ENCODE assay signal across 14 mouse cellular contexts in genomic region chr17:33889941-33890532, GRCm38 (mm10). TPM values are rescaled to one million over a fixed set of nuclear protein-coding genes. Genes with fewer than 3 reads are reported as not detected.
DNase-seq lines count a peak whose midpoint lies in the region; ATAC-seq and TF ChIP-seq lines count a peak whose summit lies in the region.
"Not testable (repeated sequence)": the region's sequence is repeated elsewhere in the genome, so short reads cannot be mapped to it uniquely, and the experiment has no call there.
"Had no signal": no experiment of that assay in that cellular context is flagged by ENCODE, and none has a peak within 500 bp of the region (broad histone marks: within the 10 kb centered on the region; RNA-seq: fewer than 3 reads in every experiment).

No protein-coding gene starts in this region.

- H3K27ac ChIP-seq in forebrain, embryonic 12.5 days, result peak overlapping the region; percentile 76
- peak overlapping the region; percentile 48 for H3K27ac ChIP-seq in heart, embryonic 16.5 days (ENCODE audit: low read length)
- not testable (repeated sequence) for H3K27ac ChIP-seq in intestine, postnatal 0 days (ENCODE audit: low read depth, low read length); liver, adult 2 months (replicated peaks; ENCODE audit: insufficient read depth, low read depth, low read length); neural tube, embryonic 15.5 days (replicated peaks)

- under 1% methylated on average over 41 of the region's 44 CpGs for WGBS in forebrain, embryonic 12.5 days
- WGBS in heart, embryonic 16.5 days, result under 1% methylated on average over 42 of the region's 44 CpGs
- WGBS in intestine, postnatal 0 days, result under 1% methylated on average over 44 of the region's 44 CpGs
- WGBS in liver, adult 2 months, result 2% methylated on average over 44 of the region's 44 CpGs
- under 1% methylated on average over 35 of the region's 44 CpGs for WGBS in neural tube, embryonic 15.5 days

- not testable (repeated sequence) for TF ChIP-seq POLR2A in liver, adult 2 months (IDR thresholded peaks at IDR 0.05; ENCODE audit: extremely low read depth, insufficient read depth, low read length)

- peak overlapping the region; percentile 69 for H3K4me2 ChIP-seq in forebrain, embryonic 12.5 days
- peak overlapping the region; percentile 68 for H3K4me2 ChIP-seq in heart, embryonic 16.5 days (ENCODE audit: low read depth, low read length)
- peak overlapping the region; percentile 80 for H3K4me2 ChIP-seq in intestine, postnatal 0 days (replicated peaks; ENCODE audit: low read depth)
- peak overlapping the region; percentile 86 for H3K4me2 ChIP-seq in neural tube, embryonic 15.5 days

- H3K4me3 ChIP-seq in forebrain, embryonic 12.5 days (replicated peaks), result peak overlapping the region; percentile 72
- H3K4me3 ChIP-seq in heart, embryonic 16.5 days (ENCODE audit: low read length), result peak overlapping the region; percentile 70
- peak overlapping the region; percentile 66 for H3K4me3 ChIP-seq in intestine, postnatal 0 days (ENCODE audit: low read depth, low read length)
- peak overlapping the region; percentile 82 for H3K4me3 ChIP-seq in liver, adult 2 months (ENCODE audit: insufficient read depth, low read depth, low read length)
- H3K4me3 ChIP-seq in megakaryocyte, embryonic 14.5 days (replicated peaks), result peak overlapping the region; percentile 96
- H3K4me3 ChIP-seq in neural tube, embryonic 15.5 days (replicated peaks), result peak overlapping the region; percentile 57

- not testable (repeated sequence) for ATAC-seq in forebrain, embryonic 12.5 days (ENCODE audit: low FRiP score); intestine, postnatal 0 days; neural tube, embryonic 15.5 days (ENCODE audit: low FRiP score)
- ATAC-seq in heart, embryonic 16.5 days (replicated peaks; ENCODE audit: extremely low read depth, insufficient read depth, low FRiP score), result peak; percentile 7

- not testable (repeated sequence) for H3K79me2 ChIP-seq in liver, adult 2 months (ENCODE audit: control insufficient read depth, insufficient read depth, low read length)

- H3K9me3 ChIP-seq in forebrain, embryonic 12.5 days; heart, embryonic 16.5 days (replicated peaks; ENCODE audit: control insufficient read depth, low read length); intestine, postnatal 0 days (ENCODE audit: control insufficient read depth); megakaryocyte, embryonic 14.5 days; neural tube, embryonic 15.5 days (replicated peaks): not testable (repeated sequence)

- peak overlapping the region; percentile 69 for H3K9ac ChIP-seq in forebrain, embryonic 12.5 days
- peak overlapping the region; percentile 75 for H3K9ac ChIP-seq in heart, embryonic 16.5 days (ENCODE audit: low read length)
- peak overlapping the region; percentile 40; the same call in 1 of the 2 replicates for H3K9ac ChIP-seq in intestine, postnatal 0 days (ENCODE audit: low read depth, low read length)
- peak overlapping the region; percentile 71 for H3K9ac ChIP-seq in liver, adult 2 months (ENCODE audit: low read depth, low read length)
- H3K9ac ChIP-seq in neural tube, embryonic 15.5 days (replicated peaks), result peak overlapping the region; percentile 40

- peaks cover 17% of the 10 kb centered on the region for H3K36me3 ChIP-seq in forebrain, embryonic 12.5 days (replicated peaks)
- H3K36me3 ChIP-seq in heart, embryonic 16.5 days (ENCODE audit: control insufficient read depth, insufficient read depth); intestine, postnatal 0 days (ENCODE audit: control insufficient read depth, insufficient read depth); liver, adult 2 months (ENCODE audit: control insufficient read depth, insufficient read depth, low read length); neural tube, embryonic 15.5 days: not testable (repeated sequence)
- H3K36me3 ChIP-seq in megakaryocyte, embryonic 14.5 days (replicated peaks; ENCODE audit: low read length), result peaks cover 11% of the 10 kb centered on the region

- peaks cover 13% of the 10 kb centered on the region for H3K4me1 ChIP-seq in forebrain, embryonic 12.5 days
- H3K4me1 ChIP-seq in heart, embryonic 16.5 days (ENCODE audit: control insufficient read depth, insufficient read depth, low read length), result peaks cover 10% of the 10 kb centered on the region
- H3K4me1 ChIP-seq in intestine, postnatal 0 days (replicated peaks; ENCODE audit: control insufficient read depth, insufficient read depth, low read length); liver, adult 2 months (ENCODE audit: control insufficient read depth, insufficient read depth, low read length): not testable (repeated sequence)
- peaks cover 18% of the 10 kb centered on the region for H3K4me1 ChIP-seq in megakaryocyte, embryonic 14.5 days
- H3K4me1 ChIP-seq in neural tube, embryonic 15.5 days, result peaks cover 11% of the 10 kb centered on the region

- DNase-seq in cerebellum, adult 9-10 months, result peak; percentile 48
- DNase-seq in liver, adult 2 months (ENCODE audit: extremely low read depth, low read depth, low spot score), result not testable (repeated sequence)

- H3K27me3 ChIP-seq in forebrain, embryonic 12.5 days; heart, embryonic 16.5 days (ENCODE audit: control insufficient read depth, insufficient read depth, low read length); intestine, postnatal 0 days (replicated peaks; ENCODE audit: control insufficient read depth, insufficient read depth, low read length); liver, adult 2 months (ENCODE audit: control insufficient read depth, insufficient read depth, low read length); megakaryocyte, embryonic 14.5 days (replicated peaks); neural tube, embryonic 15.5 days (replicated peaks): not testable (repeated sequence)

- TF ChIP-seq CTCF in intestine, postnatal 0 days (IDR thresholded peaks at IDR 0.05; ENCODE audit: low read depth); liver, adult 2 months (IDR thresholded peaks at IDR 0.05; ENCODE audit: low read depth, low read length): not testable (repeated sequence)

RNA-seq across cellular contexts. Expression of gene Kifc1, which starts 0.4 kb away (rescaled TPM):
- polyA plus RNA-seq in forebrain, embryonic 12.5 days (2016; fragmentation: Nextera tagmentation; extraction: Ambion mirVana), result 5.4 and 7.4 TPM in 2 replicates
- 7.8 and 8.3 TPM in 2 replicates for polyA plus RNA-seq in heart, embryonic 16.5 days (2015; fragmentation: Nextera tagmentation; extraction: Ambion mirVana)
- 1.7 and 1.9 TPM in 2 replicates for polyA plus RNA-seq in intestine, postnatal 0 days (2015; fragmentation: Nextera tagmentation; extraction: Ambion mirVana)
- 0.18 and 1.2 TPM in 2 replicates for total RNA-seq in liver, adult 2 months (2014; rRNA removed)
- polyA plus RNA-seq in liver, adult 2 months (2012; rRNA removed), result 0.20 and 0.31 TPM in 2 replicates
- polyA plus RNA-seq in megakaryocyte, embryonic 14.5 days (2012; ENCODE audit: insufficient read depth, low replicate concordance), result 9.8 and 31.7 TPM in 2 replicates
- polyA plus RNA-seq in neural tube, embryonic 15.5 days (2015; fragmentation: Nextera tagmentation; extraction: Ambion mirVana), result 2.0 and 3.5 TPM in 2 replicates

RNA-seq across cellular contexts. Expression of gene Platr17, which starts 14.9 kb away (rescaled TPM):
- polyA plus RNA-seq in forebrain, embryonic 12.5 days (2016; fragmentation: Nextera tagmentation; extraction: Ambion mirVana), result not detected in 2 replicates
- 0.30 TPM in 1 of 2 replicates, not detected in the other for polyA plus RNA-seq in heart, embryonic 16.5 days (2015; fragmentation: Nextera tagmentation; extraction: Ambion mirVana)
- 0.25 and 0.31 TPM in 2 replicates for polyA plus RNA-seq in intestine, postnatal 0 days (2015; fragmentation: Nextera tagmentation; extraction: Ambion mirVana)
- not detected in 2 replicates for total RNA-seq in liver, adult 2 months (2014; rRNA removed)
- polyA plus RNA-seq in liver, adult 2 months (2012; rRNA removed), result 0.18 TPM in 1 of 2 replicates, not detected in the other
- polyA plus RNA-seq in megakaryocyte, embryonic 14.5 days (2012; ENCODE audit: insufficient read depth, low replicate concordance), result not detected in 2 replicates
- 0.93 and 1.2 TPM in 2 replicates for polyA plus RNA-seq in neural tube, embryonic 15.5 days (2015; fragmentation: Nextera tagmentation; extraction: Ambion mirVana)
- total RNA-seq: adrenal gland, adult 8-10 months; gastrocnemius, postnatal 10 days; heart, postnatal 36 days had no signal
- polyA plus RNA-seq: Patski had no signal

RNA-seq across cellular contexts. Expression of gene Gm7029, which starts 16.4 kb away (rescaled TPM):
- not detected in 2 replicates for polyA plus RNA-seq in forebrain, embryonic 12.5 days (2016; fragmentation: Nextera tagmentation; extraction: Ambion mirVana)
- polyA plus RNA-seq in heart, embryonic 16.5 days (2015; fragmentation: Nextera tagmentation; extraction: Ambion mirVana), result not detected in 2 replicates
- not detected in 2 replicates for polyA plus RNA-seq in intestine, postnatal 0 days (2015; fragmentation: Nextera tagmentation; extraction: Ambion mirVana)
- total RNA-seq in liver, adult 2 months (2014; rRNA removed), result not detected in 2 replicates
- polyA plus RNA-seq in liver, adult 2 months (2012; rRNA removed), result not detected in 2 replicates
- not detected in 2 replicates for polyA plus RNA-seq in megakaryocyte, embryonic 14.5 days (2012; ENCODE audit: insufficient read depth, low replicate concordance)
- not detected in 2 replicates for polyA plus RNA-seq in neural tube, embryonic 15.5 days (2015; fragmentation: Nextera tagmentation; extraction: Ambion mirVana)
- total RNA-seq: adrenal gland, adult 8-10 months; gastrocnemius, postnatal 10 days; heart, postnatal 36 days; left cerebral cortex, postnatal 10 days; megakaryocyte, adult 5-6 weeks had no signal
- polyA plus RNA-seq: large intestine, adult 2 months; Patski had no signal

RNA-seq across cellular contexts. Expression of gene Daxx, which starts 19.2 kb away (rescaled TPM):
- 67.9 and 68.2 TPM in 2 replicates for polyA plus RNA-seq in forebrain, embryonic 12.5 days (2016; fragmentation: Nextera tagmentation; extraction: Ambion mirVana)
- polyA plus RNA-seq in heart, embryonic 16.5 days (2015; fragmentation: Nextera tagmentation; extraction: Ambion mirVana), result 34.8 and 39.4 TPM in 2 replicates
- 20.6 and 22.6 TPM in 2 replicates for polyA plus RNA-seq in intestine, postnatal 0 days (2015; fragmentation: Nextera tagmentation; extraction: Ambion mirVana)
- 8.3 and 10.2 TPM in 2 replicates for total RNA-seq in liver, adult 2 months (2014; rRNA removed)
- 15.8 and 30.8 TPM in 2 replicates for polyA plus RNA-seq in liver, adult 2 months (2012; rRNA removed)
- 11.0 and 20.0 TPM in 2 replicates for polyA plus RNA-seq in megakaryocyte, embryonic 14.5 days (2012; ENCODE audit: insufficient read depth, low replicate concordance)
- polyA plus RNA-seq in neural tube, embryonic 15.5 days (2015; fragmentation: Nextera tagmentation; extraction: Ambion mirVana), result 50.7 and 58.5 TPM in 2 replicates

RNA-seq across cellular contexts. Expression of gene Tapbp, which starts 25.7 kb away (rescaled TPM):
- 16.1 and 19.5 TPM in 2 replicates for polyA plus RNA-seq in forebrain, embryonic 12.5 days (2016; fragmentation: Nextera tagmentation; extraction: Ambion mirVana)
- 56.1 and 64.3 TPM in 2 replicates for polyA plus RNA-seq in heart, embryonic 16.5 days (2015; fragmentation: Nextera tagmentation; extraction: Ambion mirVana)
- polyA plus RNA-seq in intestine, postnatal 0 days (2015; fragmentation: Nextera tagmentation; extraction: Ambion mirVana), result 102 and 110 TPM in 2 replicates
- total RNA-seq in liver, adult 2 months (2014; rRNA removed), result 47.2 and 58.5 TPM in 2 replicates
- polyA plus RNA-seq in liver, adult 2 months (2012; rRNA removed), result 95.4 and 105 TPM in 2 replicates
- 362 and 606 TPM in 2 replicates for polyA plus RNA-seq in megakaryocyte, embryonic 14.5 days (2012; ENCODE audit: insufficient read depth, low replicate concordance)
- polyA plus RNA-seq in neural tube, embryonic 15.5 days (2015; fragmentation: Nextera tagmentation; extraction: Ambion mirVana), result 35.3 and 51.3 TPM in 2 replicates
